Mouse (Mus musculus): ENCODE results near the gene Olfr129. TPM values are rescaled to one million over a fixed set of nuclear protein-coding genes. Genes with fewer than 3 reads are reported as not detected.

Olfr129 gene
- not detected in 2 replicates for polyA plus RNA-seq (2012; ENCODE audit: low replicate concordance)

GRCm38 (mm10) chr17:38059979-38060378 lies at the start of gene Olfr129:
Gene Olfr129 (minus strand): TSS chr17:38060079.

GRCm38 (mm10) chr17:38088593-38088992 lies 28.7 kb upstream of the Olfr129 start, which contains the start of gene Olfr131:
Gene Olfr131 (minus strand): TSS chr17:38088693.

GRCm38 (mm10) chr17:38063621-38064020 lies 3.7 kb upstream of the Olfr129 start, which contains the start of gene Olfr130:
Gene Olfr130 (plus strand): TSS chr17:38063921.

Other genes starting within 250 kb of the Olfr129 start
- gene Olfr125, start 227.1 kb downstream of the Olfr129 start, polyA plus RNA-seq (2012; ENCODE audit: low replicate concordance): not detected in 2 replicates
- gene Olfr126, start 212.6 kb downstream of the Olfr129 start, polyA plus RNA-seq (2012; ENCODE audit: low replicate concordance): not detected in 2 replicates
- not detected in 2 replicates for gene Olfr127, start 159.6 kb downstream of the Olfr129 start, polyA plus RNA-seq (2012; ENCODE audit: low replicate concordance)
- not detected in 2 replicates for gene Olfr128, start 139.5 kb downstream of the Olfr129 start, polyA plus RNA-seq (2012; ENCODE audit: low replicate concordance)
- gene Olfr761, start 107.0 kb downstream of the Olfr129 start, polyA plus RNA-seq (2012; ENCODE audit: low replicate concordance): not detected in 2 replicates
- not detected in 2 replicates for gene Olfr130, start 3.8 kb upstream of the Olfr129 start, polyA plus RNA-seq (2012; ENCODE audit: low replicate concordance)
- not detected in 2 replicates for gene Olfr131, start 28.6 kb upstream of the Olfr129 start, polyA plus RNA-seq (2012; ENCODE audit: low replicate concordance)
- not detected in 2 replicates for gene Olfr132, start 74.4 kb upstream of the Olfr129 start, polyA plus RNA-seq (2012; ENCODE audit: low replicate concordance)
- not detected in 2 replicates for gene Olfr133, start 85.2 kb upstream of the Olfr129 start, polyA plus RNA-seq (2012; ENCODE audit: low replicate concordance)
- gene Olfr134, start 111.3 kb upstream of the Olfr129 start, polyA plus RNA-seq (2012; ENCODE audit: low replicate concordance): not detected in 2 replicates
- gene Olfr135, start 144.3 kb upstream of the Olfr129 start, polyA plus RNA-seq (2012; ENCODE audit: low replicate concordance): not detected in 2 replicates
- not detected in 2 replicates for gene Olfr138, start 201.0 kb upstream of the Olfr129 start, polyA plus RNA-seq (2012; ENCODE audit: low replicate concordance)
- gene Olfr137, start 247.5 kb upstream of the Olfr129 start, polyA plus RNA-seq (2012; ENCODE audit: low replicate concordance): not detected in 2 replicates